Mouse (Mus musculus) left cerebral cortex, adult 18-20 months (tissue): Measurements from ENCODE around the gene Krt35. TPM values are rescaled to one million over a fixed set of nuclear protein-coding genes. Genes with fewer than 3 reads are reported as not detected.

Experiments
- DNase-seq, 2 experiments: peaks; one replicate each; pipeline ENCODE4 v3.0.0; 2021 to 2022; ENCODE audit warnings: low spot score in 2 of 2, mixed read lengths in 1 of 2
- long read RNA-seq, 2 experiments: library from polyadenylated mRNA; stranded (forward); transcript quantifications; one replicate each; pipeline ENCODE4 v2.0.0; 2021
- total RNA-seq, 2 experiments: library from RNA; stranded (reverse); gene quantifications; 2 replicates each; pipeline ENCODE4 v1.2.3; 2021

Krt35 gene
- total RNA-seq = not detected
- long read RNA-seq, experiment 1 = 0 reads
- long read RNA-seq, experiment 2 = 0 reads

- DNase-seq = no peak
Measured at GRCm38 (mm10) chr11:100096141-100096540, at the start of gene Krt35. Krt35 (minus strand) TSS chr11:100096241.

GRCm38 (mm10) chr11:100145104-100145503 is 49.1 kb upstream of the Krt35 start:
- DNase-seq = no peak

- no peak for DNase-seq
Measured at GRCm38 (mm10) chr11:100140966-100141365, 44.9 kb upstream of the Krt35 start.

- DNase-seq = no peak
Measured at GRCm38 (mm10) chr11:100139391-100139790, 43.4 kb upstream of the Krt35 start.

GRCm38 (mm10) chr11:100138809-100139208 is 42.8 kb upstream of the Krt35 start:
- no peak for DNase-seq

GRCm38 (mm10) chr11:100137693-100138092 is 41.7 kb upstream of the Krt35 start:
- no peak for DNase-seq

GRCm38 (mm10) chr11:100136559-100136958 is 40.5 kb upstream of the Krt35 start:
- DNase-seq = no peak

GRCm38 (mm10) chr11:100135731-100136130 is 39.7 kb upstream of the Krt35 start, which contains the start of gene Krt15:
Krt15 (minus strand) TSS chr11:100135928.
- DNase-seq = no peak

- no peak for DNase-seq
Measured at GRCm38 (mm10) chr11:100124901-100125300, 28.9 kb upstream of the Krt35 start.

GRCm38 (mm10) chr11:100121466-100121865 is 25.4 kb upstream of the Krt35 start, which contains the start of gene Krt13:
Krt13 (minus strand) TSS chr11:100121566.
- no peak for DNase-seq

- DNase-seq = no peak
Measured at GRCm38 (mm10) chr11:100120331-100120730, 24.3 kb upstream of the Krt35 start.

- DNase-seq = no peak
Measured at GRCm38 (mm10) chr11:100113742-100114029, 17.6 kb upstream of the Krt35 start.

- no peak for DNase-seq
Measured at GRCm38 (mm10) chr11:100112935-100113741, 17.1 kb upstream of the Krt35 start.

GRCm38 (mm10) chr11:100105576-100106122 is 9.6 kb upstream of the Krt35 start, which contains the start of gene Krt36:
Krt36 (minus strand) TSS chr11:100105626.
- no peak for DNase-seq

GRCm38 (mm10) chr11:100102693-100103429 is 6.8 kb upstream of the Krt35 start:
- no peak for DNase-seq

GRCm38 (mm10) chr11:100100391-100100790 is 4.3 kb upstream of the Krt35 start:
- DNase-seq = no peak

- no peak for DNase-seq
Measured at GRCm38 (mm10) chr11:100097819-100098218, 1.8 kb upstream of the Krt35 start.

- no peak for DNase-seq
Measured at GRCm38 (mm10) chr11:100088378-100089025, 7.5 kb downstream of the Krt35 start.

- DNase-seq = no peak
Measured at GRCm38 (mm10) chr11:100087861-100088260, 8.2 kb downstream of the Krt35 start, which contains the start of gene Krt32. Krt32 (minus strand) TSS chr11:100088226.

GRCm38 (mm10) chr11:100073873-100074272 is 22.2 kb downstream of the Krt35 start:
- no peak for DNase-seq

- no peak for DNase-seq
Measured at GRCm38 (mm10) chr11:100067293-100068036, 28.6 kb downstream of the Krt35 start.
